Mouse (Mus musculus) CH12.LX (cell line): ENCODE measurements at regions not wholly inside any gene's neighbourhood (a gene's known extent, or its start where the extent isn't known, plus 50 kb on each side); places are given as distances from the start of the nearest gene placed in this dataset.

ENCODE experiments used
- DNase-seq: peaks from one replicate; pipeline ENCODE4 v3.0.0-alpha.2; 2013; ENCODE audit errors: extremely low read depth
- H3K27ac ChIP-seq: 2 replicates; pipeline ENCODE4 v1.5.1; 2012; ENCODE audit warnings: low read depth, mild to moderate bottlenecking, control low read depth, moderate library complexity; ENCODE audit not compliant: insufficient read depth
- H3K27me3 ChIP-seq: replicated peaks from 2 replicates; pipeline ENCODE3; 2012; ENCODE audit warnings: inconsistent platforms
- H3K36me3 ChIP-seq, 2 experiments: replicated peaks in 1 of 2; 2 replicates each; pipeline versions ENCODE3 to v1.6.1; 2012; ENCODE audit warnings: inconsistent platforms in 1 of 2, low read length in 1 of 2, mild to moderate bottlenecking in 1 of 2, mixed read lengths in 1 of 2, moderate library complexity in 1 of 2; ENCODE audit not compliant: control insufficient read depth in 1 of 2, insufficient read depth in 1 of 2
- H3K4me1 ChIP-seq, 2 experiments: 2 replicates each; pipeline ENCODE4 v1.6.1; 2012; ENCODE audit warnings: inconsistent platforms in 1 of 2, moderate library complexity in 1 of 2; ENCODE audit not compliant: insufficient read depth in 2 of 2, control insufficient read depth in 1 of 2
- H3K4me2 ChIP-seq: 2 replicates; pipeline ENCODE4 v1.6.1; 2012; ENCODE audit warnings: low read depth, mild to moderate bottlenecking, control low read depth; ENCODE audit not compliant: poor library complexity, insufficient read depth, severe bottlenecking
- H3K4me3 ChIP-seq, 3 experiments: fragments of 150-350 bp in 1 of 3; sonication (generic) in 1 of 3; replicated peaks in 1 of 3; 2 replicates each; pipeline versions ENCODE3 to v1.5.1; 2011 to 2012; ENCODE audit warnings: low read depth in 2 of 3, low read length in 2 of 3, mild to moderate bottlenecking in 2 of 3, moderate library complexity in 2 of 3, control low read depth in 1 of 3, improper control_type of control experiment in 1 of 3, inconsistent platforms in 1 of 3, mixed read lengths in 1 of 3; ENCODE audit not compliant: poor library complexity in 1 of 3
- H3K79me2 ChIP-seq: replicated peaks from 2 replicates; pipeline ENCODE4 v1.6.1; 2012; ENCODE audit warnings: mild to moderate bottlenecking, moderate library complexity; ENCODE audit not compliant: control insufficient read depth, poor library complexity, insufficient read depth, severe bottlenecking; ENCODE audit errors: extremely low read depth
- H3K9ac ChIP-seq: 2 replicates; pipeline ENCODE4 v1.6.1; 2012; ENCODE audit warnings: low read depth, mild to moderate bottlenecking, control low read depth, moderate library complexity; ENCODE audit not compliant: insufficient read depth
- H3K9me3 ChIP-seq: replicated peaks from 2 replicates; pipeline ENCODE3; 2012; ENCODE audit warnings: low read length, inconsistent platforms, mixed read lengths
- CHD1 ChIP-seq: IDR thresholded peaks from 2 replicates; pipeline ENCODE4 v1.6.1; 2012; ENCODE audit warnings: low read depth, low read length, improper control_type of control experiment, inconsistent platforms
- CHD2 ChIP-seq: IDR thresholded peaks from 2 replicates; pipeline ENCODE4 v1.6.1; 2011; ENCODE audit warnings: low read length, improper control_type of control experiment
- ELF1 ChIP-seq: IDR thresholded peaks from 2 replicates; pipeline ENCODE4 v1.6.1; 2014; ENCODE audit warnings: low read depth, mild to moderate bottlenecking, inconsistent platforms, low read length, improper control_type of control experiment
- ETS1 ChIP-seq: conservative IDR thresholded peaks from 2 replicates; pipeline ENCODE4 v1.6.1; 2012; ENCODE audit warnings: low read depth, mild to moderate bottlenecking, inconsistent platforms, low read length, improper control_type of control experiment, moderate library complexity
- GABPA ChIP-seq: IDR thresholded peaks from 2 replicates; pipeline ENCODE4 v1.6.1; 2012; ENCODE audit warnings: low read depth, low read length, improper control_type of control experiment, inconsistent platforms; ENCODE audit not compliant: insufficient replicate concordance
- JUND ChIP-seq: conservative IDR thresholded peaks from 2 replicates; pipeline ENCODE4 v1.6.1; 2011; ENCODE audit warnings: low read depth, low read length, improper control_type of control experiment
- MAFK ChIP-seq: IDR thresholded peaks from 2 replicates; pipeline ENCODE4 v1.6.1; 2011; ENCODE audit warnings: low read length, improper control_type of control experiment; ENCODE audit not compliant: insufficient replicate concordance
- MXI1 ChIP-seq: IDR thresholded peaks from 2 replicates; pipeline ENCODE4 v1.6.1; 2011; ENCODE audit warnings: mild to moderate bottlenecking, low read depth, low read length, improper control_type of control experiment
- NELFE ChIP-seq: IDR thresholded peaks from 2 replicates; pipeline ENCODE4 v1.6.1; 2011; ENCODE audit warnings: low read depth, low read length, improper control_type of control experiment
- POLR2AphosphoS2 ChIP-seq: IDR thresholded peaks from 2 replicates; pipeline ENCODE4 v1.6.1; 2011; ENCODE audit warnings: low read depth, low read length, improper control_type of control experiment
- RAD21 ChIP-seq: IDR thresholded peaks from 2 replicates; pipeline ENCODE4 v1.6.1; 2011; ENCODE audit warnings: low read depth, mild to moderate bottlenecking, low read length, improper control_type of control experiment, moderate library complexity
- RCOR1 ChIP-seq: conservative IDR thresholded peaks from 2 replicates; pipeline ENCODE4 v1.6.1; 2012; ENCODE audit warnings: low read depth, mild to moderate bottlenecking, inconsistent platforms, low read length, improper control_type of control experiment
- SIN3A ChIP-seq: IDR thresholded peaks from 2 replicates; pipeline ENCODE4 v1.6.1; 2012; ENCODE audit warnings: low read length, improper control_type of control experiment, inconsistent platforms
- USF2 ChIP-seq: conservative IDR thresholded peaks from 2 replicates; pipeline ENCODE4 v1.6.1; 2011; ENCODE audit warnings: low read depth, low read length, improper control_type of control experiment
- ZC3H11A ChIP-seq: IDR thresholded peaks from 2 replicates; pipeline ENCODE4 v1.6.1; 2012; ENCODE audit warnings: low read depth, mild to moderate bottlenecking, inconsistent platforms, low read length, improper control_type of control experiment
- ZMIZ1 ChIP-seq: IDR thresholded peaks from 2 replicates; pipeline ENCODE4 v1.6.1; 2012; ENCODE audit warnings: low read depth, mild to moderate bottlenecking, inconsistent platforms, low read length, improper control_type of control experiment
- ZNF384 ChIP-seq: IDR thresholded peaks from 2 replicates; pipeline ENCODE4 v1.6.1; 2012; ENCODE audit warnings: low read depth, low read length, improper control_type of control experiment, inconsistent platforms
- dilution Hi-C: fragments of 300-500 bp; cut with MboI; formaldehyde crosslinking; loops from 2 replicates; pipeline ENCODE4 v1.14.3; 2020; ENCODE audit warnings: low sequenced_read_pairs; ENCODE audit not compliant: extremely low pct_unique_long_range_greater_than_20kb, extremely low pct_ligation_motif_present
- in situ Hi-C: fragments of 300-500 bp; cut with MboI; formaldehyde crosslinking; loops from 3 replicates; pipeline ENCODE4 v1.14.3; 2019; ENCODE audit warnings: low sequenced_read_pairs, low pct_ligation_motif_present, low pct_unique_long_range_greater_than_20kb, mixed read lengths

DNA sequence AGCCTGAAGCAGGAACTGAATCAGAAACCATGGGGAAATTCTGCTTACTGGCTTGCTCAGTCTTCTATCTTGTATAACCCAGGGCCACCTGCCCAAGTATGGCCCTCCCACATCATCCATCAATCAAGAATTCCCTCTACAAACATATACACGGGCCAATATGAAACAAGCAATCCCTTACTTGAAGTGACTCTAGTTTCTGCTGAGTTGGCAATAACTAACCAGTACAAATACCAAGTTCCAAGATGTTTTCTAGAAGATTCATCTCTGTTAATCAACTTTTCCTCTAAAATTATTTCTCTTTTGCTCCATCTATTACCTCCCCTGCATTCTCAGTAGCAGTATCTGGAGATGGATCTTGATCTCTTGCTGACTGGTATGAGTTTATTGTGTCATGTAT lies 274.4 kb upstream of the G2e3 start:
- Histone ChIP-seq H3K9me3 (peaks cover 32% of the 10 kb centered on the region), H3K4me3 (no peak overlapping the region), H3K9ac (no peak overlapping the region), H3K4me2 (no peak overlapping the region), H3K27me3 (no peaks in the 10 kb centered on the region), H3K27ac (no peak overlapping the region), H3K4me1 (no peaks in the 10 kb centered on the region), H3K36me3 (no peaks in the 10 kb centered on the region), H3K79me2 (no peaks in the 10 kb centered on the region)
- in situ Hi-C loops (no loop called here), dilution Hi-C loops (no loop called here)
- DNase-seq, result no peak
- TF ChIP-seq RAD21 (no peak), MAFK (peak; percentile 64), ETS1 (no peak), USF2 (no peak), ELF1 (no peak), SIN3A (no peak)

GRCm38 (mm10) chr12:51060931-51061330 lies 286.9 kb upstream of the G2e3 start:
- no peak for TF ChIP-seq ZMIZ1
- TF ChIP-seq ZNF384, result no peak
- no peak for TF ChIP-seq CHD1
- no peak for TF ChIP-seq NELFE
- no peak for TF ChIP-seq POLR2AphosphoS2
- no peak for TF ChIP-seq MXI1
- TF ChIP-seq GABPA, result no peak
- TF ChIP-seq JUND, result no peak
- TF ChIP-seq RAD21, result no peak
- TF ChIP-seq RCOR1, result no peak
- TF ChIP-seq USF2, result no peak
- dilution Hi-C loops, result no loop called here
- no peak for DNase-seq

DNA sequence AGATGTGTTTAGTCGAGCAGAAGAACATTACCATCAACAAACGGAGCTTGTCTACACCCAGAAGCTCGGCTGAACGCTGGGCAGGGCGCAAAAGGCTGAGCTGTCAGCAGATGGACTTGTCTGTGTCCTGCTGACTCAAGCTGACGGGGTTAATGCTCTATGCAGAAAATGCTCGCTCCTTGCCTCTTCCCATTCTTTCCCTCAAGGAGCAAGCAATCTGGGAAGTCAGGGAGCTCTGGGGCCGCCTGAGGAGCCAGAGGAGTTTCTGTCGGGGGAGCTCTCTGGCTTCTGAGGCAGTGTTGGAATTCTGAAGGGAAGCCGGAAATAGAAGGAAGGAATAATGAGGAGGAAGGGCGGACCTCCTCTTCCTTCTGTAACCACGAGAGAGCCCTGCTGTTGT lies 289.3 kb upstream of the G2e3 start:
- in situ Hi-C loops (no loop called here), dilution Hi-C loops (no loop called here)
- Histone ChIP-seq H3K4me1 (no peaks in the 10 kb centered on the region), H3K9me3 (peaks cover 35% of the 10 kb centered on the region), H3K79me2 (no peaks in the 10 kb centered on the region), H3K4me3 (no peak overlapping the region), H3K27me3 (no peaks in the 10 kb centered on the region), H3K9ac (no peak overlapping the region), H3K36me3 (no peaks in the 10 kb centered on the region), H3K27ac (no peak overlapping the region), H3K4me2 (no peak overlapping the region)
- no peak for DNase-seq
- no peak for TF ChIP-seq CHD2
- TF ChIP-seq ZC3H11A, result no peak

More at GRCm38 (mm10) chr12:51060931-51061330, 286.9 kb upstream of the G2e3 start:
- Histone ChIP-seq H3K4me2 (no peak overlapping the region), H3K79me2 (no peaks in the 10 kb centered on the region), H3K4me3 (no peak overlapping the region), H3K9me3 (peaks cover 39% of the 10 kb centered on the region), H3K27me3 (no peaks in the 10 kb centered on the region), H3K36me3 (no peaks in the 10 kb centered on the region), H3K4me1 (no peaks in the 10 kb centered on the region), H3K27ac (no peak overlapping the region), H3K9ac (no peak overlapping the region)
- in situ Hi-C loops, result no loop called here
